Mouse (Mus musculus): ENCODE results near the gene Scnm1.

Gene Scnm1

DNA sequence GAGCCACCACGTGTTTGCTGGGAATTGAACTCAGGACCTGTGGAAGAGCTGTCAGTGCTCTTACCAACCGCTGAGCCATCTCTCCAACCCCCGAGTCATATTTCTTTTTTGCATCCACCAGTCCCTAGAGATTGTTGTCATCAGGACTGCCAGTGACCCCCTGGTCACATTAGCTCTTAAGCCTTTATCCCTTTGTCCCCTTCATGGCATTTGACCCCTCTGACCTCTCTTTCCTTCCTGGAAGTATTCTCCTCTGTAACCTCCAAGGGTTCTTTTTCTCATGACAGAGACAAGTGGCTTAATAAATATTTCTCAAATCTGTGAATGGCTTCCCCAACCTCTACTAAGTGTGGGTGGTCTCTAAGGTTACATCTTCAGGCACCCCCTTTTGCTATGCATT is 14.1 kb upstream of the Scnm1 start:
- 70% methylated on average over 3 of the region's 3 CpGs for WGBS

GRCm38 (mm10) chr3:95142617-95143011 is 8.8 kb upstream of the Scnm1 start:
- 13% methylated on average over 5 of the region's 5 CpGs for WGBS

DNA sequence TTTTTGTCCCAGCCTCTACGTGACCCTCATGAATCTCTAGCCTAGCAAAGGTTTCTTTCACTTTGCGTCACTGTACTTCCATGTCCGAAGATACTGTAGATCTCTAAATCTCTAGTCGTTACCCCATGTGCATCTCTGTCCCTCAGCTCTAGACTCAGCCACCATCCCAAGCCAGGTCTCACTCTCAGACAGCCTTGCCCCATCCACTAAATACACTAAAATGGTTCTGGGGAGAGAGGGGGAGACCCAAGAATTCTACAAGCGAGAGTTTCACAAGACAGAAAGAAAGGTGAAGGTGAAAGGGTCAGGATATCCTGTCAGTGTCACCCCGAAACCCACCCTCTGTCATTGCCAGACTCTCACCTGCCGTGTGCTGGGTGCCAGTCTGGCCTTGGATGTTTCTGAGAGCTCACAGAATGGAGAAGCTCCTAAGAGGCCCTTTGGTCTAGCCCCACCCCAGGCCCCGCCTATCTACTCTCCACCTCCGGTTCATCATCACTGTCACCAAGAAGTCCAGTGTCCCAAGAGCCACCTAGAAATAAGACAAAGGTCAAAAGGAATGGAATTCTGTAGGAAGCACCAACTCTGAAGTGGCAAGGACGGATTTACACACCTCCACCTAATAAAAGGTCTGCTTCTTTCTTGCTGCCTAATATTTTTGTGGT is 8.3 kb upstream of the Scnm1 start, which contains the start of gene Tnfaip8l2:
TSS of gene Tnfaip8l2 (minus strand) at position 409 of the 665 bp plus-strand sequence.
- WGBS, result 79% methylated on average over 10 of the region's 10 CpGs

DNA sequence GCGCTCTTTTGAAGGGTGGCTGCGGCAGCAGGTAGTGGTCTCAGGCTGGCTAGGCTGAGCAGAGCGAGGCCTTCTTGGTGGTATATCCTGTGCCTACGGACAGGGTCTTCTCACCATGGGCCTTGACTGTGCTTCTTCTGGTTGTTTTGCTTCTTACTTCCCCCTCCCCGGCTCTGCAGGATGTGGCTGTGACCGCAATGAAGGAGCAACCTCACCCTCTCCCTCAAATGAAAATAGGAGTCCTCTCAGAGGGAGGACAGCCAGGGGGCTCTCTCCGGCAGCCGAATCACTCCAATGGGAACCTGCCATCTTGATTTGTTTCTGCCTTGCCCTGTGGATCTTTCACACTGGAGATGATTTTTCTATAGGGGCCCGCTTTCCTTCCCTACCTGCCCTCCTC is 7.7 kb upstream of the Scnm1 start:
- WGBS, result 90% methylated on average over 9 of the region's 9 CpGs

- WGBS, result 95% methylated on average over 6 of the region's 6 CpGs
Observed at GRCm38 (mm10) chr3:95140795-95141194, 7.0 kb upstream of the Scnm1 start.

GRCm38 (mm10) chr3:95140289-95140595 is 6.4 kb upstream of the Scnm1 start:
- 73% methylated on average over 18 of the region's 18 CpGs for WGBS

- WGBS, result 74% methylated on average over 25 of the region's 25 CpGs
Observed at GRCm38 (mm10) chr3:95139586-95140288, 5.9 kb upstream of the Scnm1 start.

DNA sequence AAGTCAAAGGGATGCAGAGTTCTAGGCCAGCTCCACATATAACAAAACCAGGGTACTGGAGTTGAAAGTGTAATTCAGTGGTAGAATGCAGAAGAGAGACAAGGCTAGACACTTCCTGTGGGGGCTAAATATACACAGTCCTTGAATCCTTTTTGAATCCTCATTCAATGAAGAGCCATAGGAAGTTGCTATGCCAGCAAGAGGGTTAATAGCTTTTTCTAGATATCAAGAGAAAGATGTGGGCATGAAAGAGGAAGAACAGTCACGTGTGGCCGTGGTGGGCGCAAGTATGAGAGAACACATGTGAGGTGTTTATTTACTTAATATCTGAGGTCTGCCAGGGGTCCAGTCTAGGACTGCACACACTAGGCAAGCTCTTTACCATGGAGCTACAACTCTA is 2.5 kb upstream of the Scnm1 start:
- WGBS, result 79% methylated on average over 3 of the region's 3 CpGs

DNA sequence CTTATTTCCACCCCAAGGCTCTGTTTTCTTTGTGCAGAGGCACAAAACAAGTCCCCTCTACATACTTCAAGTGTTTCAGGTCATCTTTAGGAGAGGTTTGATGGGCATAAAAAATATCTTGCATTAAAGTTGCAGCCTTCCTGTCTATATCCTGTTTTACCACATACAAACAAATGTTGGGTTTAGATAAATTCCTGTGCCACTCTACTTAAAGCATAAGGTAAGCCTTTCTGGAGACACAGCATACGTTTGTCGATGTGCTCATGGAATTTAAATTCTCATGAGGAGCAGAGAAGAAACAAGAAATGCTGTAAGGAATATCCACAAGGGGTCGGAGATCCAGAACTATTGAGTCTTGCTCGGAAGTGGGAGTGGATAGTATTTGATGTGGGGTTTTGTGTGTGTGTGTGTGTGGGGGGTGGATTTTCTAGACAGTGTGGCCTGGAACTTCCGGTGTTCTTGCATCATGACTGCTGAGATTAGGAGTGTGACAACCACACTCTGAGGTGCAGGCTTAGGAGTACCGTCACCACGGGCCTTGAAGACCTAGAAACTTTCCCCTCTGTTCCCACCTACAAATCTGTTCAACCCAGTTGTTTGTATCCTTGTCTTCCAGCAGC is 1.7 kb upstream of the Scnm1 start:
- WGBS, result 41% methylated on average over 7 of the region's 7 CpGs

DNA sequence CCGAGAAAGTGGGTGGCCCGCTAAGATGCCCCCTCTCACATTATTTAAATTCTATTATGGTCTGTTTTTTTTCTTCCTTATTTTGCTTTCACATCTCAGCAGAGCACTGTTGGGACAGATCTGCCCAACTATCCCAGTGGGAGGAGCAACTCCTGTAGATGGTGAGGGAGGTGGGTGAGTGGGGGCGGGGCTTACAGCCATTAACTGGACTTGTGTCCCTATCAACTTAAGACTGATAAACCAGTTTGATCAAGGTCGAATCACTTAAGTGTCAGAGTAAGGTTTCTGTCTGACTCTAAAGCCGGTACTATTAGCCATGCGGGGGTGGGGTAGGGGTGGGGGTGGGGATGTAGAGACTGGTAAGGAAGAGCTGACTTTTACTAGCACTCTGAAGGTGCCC is 1.2 kb upstream of the Scnm1 start:
- 23% methylated on average over 6 of the region's 6 CpGs for WGBS

DNA sequence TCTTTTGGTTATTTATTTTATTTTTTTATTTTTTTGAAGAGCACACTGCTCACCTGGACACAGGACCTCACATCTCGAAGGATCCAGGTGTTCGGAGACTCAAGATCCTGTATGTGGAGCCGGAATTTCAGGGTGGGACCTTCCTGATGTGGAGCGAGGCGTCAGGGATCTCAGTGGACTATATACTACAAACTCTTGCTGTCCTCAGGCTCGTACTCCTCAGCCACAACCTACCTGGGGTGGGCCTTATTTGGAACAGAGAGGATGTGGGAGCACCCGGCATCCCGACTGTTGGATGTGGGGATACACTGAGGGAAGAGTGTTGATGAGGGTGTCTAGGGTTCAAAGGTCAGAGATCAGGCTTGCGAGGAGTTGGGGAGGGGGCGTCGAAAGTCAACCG is 322 bp upstream of the Scnm1 start:
- WGBS, result no CpG with 5 or more reads among the region's 12 CpGs

DNA sequence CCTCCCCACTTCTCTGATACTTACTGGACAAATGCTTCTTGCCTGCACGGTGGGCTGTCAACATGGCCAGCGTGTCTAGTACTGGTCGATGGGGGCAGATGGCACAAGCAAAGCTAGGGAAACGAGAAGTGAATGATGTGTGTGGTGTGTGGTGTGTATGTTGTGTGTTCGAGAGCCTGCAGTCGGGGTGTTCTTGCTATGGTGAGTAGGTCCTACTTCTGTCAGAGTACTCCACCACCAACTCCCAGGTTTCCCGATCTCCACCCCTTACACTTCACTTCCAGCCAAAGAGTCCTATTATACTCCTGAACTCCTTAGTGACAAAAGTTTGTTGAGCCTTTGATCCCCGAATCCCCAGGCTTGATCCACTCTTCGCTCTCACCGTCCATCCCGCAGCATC is 635 bp downstream of the Scnm1 start:
- 55% methylated on average over 11 of the region's 11 CpGs for WGBS

DNA sequence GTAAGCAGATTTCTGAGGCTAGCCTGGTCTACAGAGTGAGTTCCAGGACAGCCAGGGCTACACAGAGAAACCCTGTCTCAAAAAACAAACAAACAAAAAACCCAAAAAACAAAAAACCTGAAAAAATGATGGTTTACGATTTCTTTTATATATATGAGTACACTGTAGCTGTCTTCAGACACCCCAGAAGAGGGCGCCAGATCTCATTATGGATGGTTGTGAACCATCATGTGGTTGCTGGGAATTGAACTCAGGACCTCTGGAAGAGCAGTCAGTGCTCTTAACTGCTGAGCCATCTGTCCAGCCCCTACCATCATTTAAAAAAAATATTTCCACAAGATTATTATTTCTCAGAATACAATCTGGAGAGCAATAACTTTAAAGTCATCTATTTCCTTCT is 1.4 kb downstream of the Scnm1 start:
- WGBS, result 85% methylated on average over 2 of the region's 2 CpGs

GRCm38 (mm10) chr3:95130081-95130480 is 3.7 kb downstream of the Scnm1 start:
- 88% methylated on average over 5 of the region's 5 CpGs for WGBS

DNA sequence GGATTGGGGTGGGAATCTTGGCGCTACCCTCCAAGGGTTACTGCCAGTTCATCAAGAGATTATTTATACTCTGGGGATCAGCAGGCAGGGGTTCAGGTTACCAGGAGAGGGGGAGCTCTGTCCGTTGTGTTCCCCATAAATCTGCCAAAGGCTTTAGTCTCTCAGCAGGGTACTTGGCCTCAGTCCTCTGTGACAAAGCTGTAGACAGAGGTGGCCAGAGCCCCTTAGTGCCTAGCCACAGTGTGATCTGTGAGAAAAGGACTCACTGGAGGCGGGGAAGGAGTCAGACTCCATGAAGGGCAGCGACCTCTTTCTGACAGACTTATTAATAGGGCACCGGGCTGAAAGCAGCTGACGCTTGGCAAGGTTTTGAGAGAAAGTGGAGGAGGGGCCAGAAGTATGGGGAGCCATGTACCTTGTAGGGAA is 4.6 kb downstream of the Scnm1 start:
- 57% methylated on average over 6 of the region's 6 CpGs for WGBS

DNA sequence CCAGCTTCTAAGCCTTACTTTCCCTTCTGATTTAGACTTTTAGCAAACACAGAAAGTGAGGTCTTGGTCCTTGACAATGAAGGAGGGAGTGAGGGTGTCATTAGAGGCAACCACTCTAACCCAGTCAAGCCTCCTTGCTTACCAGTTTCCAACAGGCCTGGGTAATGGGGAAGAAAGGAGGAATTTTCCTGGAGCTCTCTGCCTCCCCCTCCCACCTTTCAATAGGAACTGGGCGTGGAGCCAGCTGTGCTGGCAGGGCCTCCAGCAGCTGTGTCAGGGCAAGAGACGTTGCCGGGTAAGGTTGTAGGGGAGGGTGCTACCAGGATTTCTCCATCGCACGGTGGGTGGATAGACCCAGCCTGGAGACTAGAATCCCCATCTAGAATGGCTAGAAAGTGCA is 8.8 kb downstream of the Scnm1 start:
- 11% methylated on average over 5 of the region's 5 CpGs for WGBS

DNA sequence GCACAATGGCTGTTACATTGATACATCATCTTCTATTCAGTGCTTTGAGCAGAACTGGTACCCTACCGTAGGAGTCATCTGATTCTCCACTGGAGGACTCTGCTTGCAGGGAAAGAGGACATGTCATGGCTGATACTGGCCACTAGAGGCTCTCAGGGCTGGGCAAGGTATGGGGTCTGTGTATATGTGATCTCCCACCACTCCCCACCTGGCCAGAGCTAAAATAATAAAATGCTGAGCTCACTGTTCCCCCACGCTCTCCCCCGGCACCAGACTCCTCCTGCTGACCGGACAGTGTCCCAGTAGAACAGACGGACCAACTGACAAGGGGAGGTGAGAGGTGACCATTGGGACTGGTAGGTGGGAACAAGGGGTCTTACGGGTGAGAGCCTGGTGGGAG is 9.6 kb downstream of the Scnm1 start, which contains the start of gene Tmod4:
TSS of gene Tmod4 (plus strand) at position 231 of the 400 bp plus-strand sequence.
- WGBS, result 62% methylated on average over 6 of the region's 6 CpGs

GRCm38 (mm10) chr3:95121580-95121979 is 12.2 kb downstream of the Scnm1 start:
- 69% methylated on average over 6 of the region's 6 CpGs for WGBS

DNA sequence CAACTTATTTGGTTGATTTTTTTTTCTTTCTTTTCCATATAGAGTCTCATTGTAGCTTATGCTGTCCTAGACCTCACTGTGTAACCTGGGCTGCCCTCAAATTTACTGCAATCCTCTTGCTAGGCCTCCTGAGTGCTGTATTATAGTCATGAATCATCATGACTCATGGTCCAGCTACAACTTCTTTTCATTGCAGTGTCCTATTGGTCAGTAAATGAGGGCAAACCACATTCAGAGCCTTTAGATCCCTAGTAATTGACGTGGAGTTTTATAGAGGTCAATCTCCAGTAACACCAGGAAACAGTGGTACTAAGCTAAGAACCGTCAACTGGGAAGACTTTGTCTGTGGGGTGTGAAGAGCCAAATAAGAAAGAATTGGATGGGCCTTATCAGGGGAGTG is 16.1 kb downstream of the Scnm1 start:
- 96% methylated on average over 2 of the region's 2 CpGs for WGBS

DNA sequence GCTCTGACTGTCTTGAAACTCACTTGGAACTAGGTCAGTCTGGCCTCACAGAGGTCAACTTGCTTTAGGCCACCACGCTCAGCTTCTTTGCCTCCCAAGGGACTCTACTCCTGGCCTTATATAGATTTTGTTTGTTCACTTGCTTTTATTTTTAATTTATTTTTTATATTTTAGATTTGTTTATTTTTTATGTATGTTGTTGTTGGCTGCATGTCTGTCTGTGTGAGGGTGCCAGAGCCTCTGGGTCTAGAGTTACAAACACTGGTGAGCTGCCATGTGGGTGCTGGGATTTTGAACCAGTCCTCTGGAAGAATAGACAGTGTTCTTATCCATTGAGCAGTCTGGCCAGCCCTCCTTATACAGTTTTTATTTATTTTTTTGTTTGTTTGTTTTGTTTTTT is 21.1 kb downstream of the Scnm1 start:
- 81% methylated on average over 1 of the region's 1 CpGs for WGBS

GRCm38 (mm10) chr3:95110911-95111726 is 22.7 kb downstream of the Scnm1 start, which contains the start of gene Vps72:
Gene Vps72, plus strand, starts transcription at chr3:95111022.
- under 1% methylated on average over 54 of the region's 54 CpGs for WGBS

- WGBS, result 55% methylated on average over 2 of the region's 2 CpGs
Observed at GRCm38 (mm10) chr3:95107898-95108297, 25.9 kb downstream of the Scnm1 start.

All from cerebral cortex, adult 2 months (tissue).